Mouse (Mus musculus): Measurements from ENCODE around the gene V1ra8. TPM values are rescaled to one million over a fixed set of nuclear protein-coding genes. Genes with fewer than 3 reads are reported as not detected.
"Not testable (repeated sequence)": the region's sequence is repeated elsewhere in the genome, so short reads cannot be mapped to it uniquely, and the experiment has no call there.

The V1ra8 gene
- not detected for total RNA-seq (2021)
- long read RNA-seq, experiment 1: 0 reads
- long read RNA-seq, experiment 2: 0 reads

DNA sequence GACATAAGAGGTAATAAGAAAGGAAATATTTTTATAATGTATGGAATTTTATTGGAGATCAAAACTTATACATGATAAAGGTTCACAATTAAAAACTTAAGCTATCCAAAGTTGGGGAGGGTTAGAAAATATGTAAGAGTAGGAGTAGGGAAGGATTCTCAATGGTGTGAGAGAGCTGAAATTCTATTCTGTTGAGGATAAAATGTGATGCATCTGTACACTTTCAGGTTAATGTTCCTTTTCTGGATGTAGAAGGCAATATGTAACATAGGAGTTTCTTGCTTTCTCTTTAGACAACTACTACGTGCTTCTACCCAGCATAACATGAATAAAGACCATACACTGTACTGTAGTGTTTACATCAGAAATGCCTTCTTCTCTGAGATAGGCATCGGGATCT, at the start of gene V1ra8:
TSS of gene V1ra8 (plus strand) at position 301 of the 400 bp plus-strand sequence.
- intact Hi-C loops (cut with DNase I); DNase-seq (ENCODE audit: low spot score in 2 of 2): not testable (repeated sequence)

DNA sequence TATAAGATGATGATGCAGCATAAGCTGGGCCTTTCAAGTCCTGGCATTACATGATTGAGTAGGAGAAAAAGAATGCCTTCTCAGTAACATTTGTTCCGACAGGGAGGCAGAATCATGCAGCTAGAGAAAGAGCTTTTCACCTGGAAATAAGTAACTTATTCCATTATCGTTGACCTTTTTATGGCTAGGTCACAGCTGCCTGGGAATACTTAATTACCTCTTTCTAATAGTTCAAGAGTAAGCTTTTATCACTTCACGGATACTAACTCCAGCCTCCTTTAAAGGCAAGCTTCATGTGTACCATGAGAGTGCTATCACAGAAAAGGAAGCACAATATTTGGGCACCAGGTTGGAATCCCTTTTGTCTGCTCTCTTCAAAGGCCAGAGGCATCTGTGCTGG, 42.5 kb upstream of the V1ra8 start:
- DNase-seq (ENCODE audit: low spot score in 2 of 2): no peak
- intact Hi-C loops (cut with DNase I): no loop called here

DNA sequence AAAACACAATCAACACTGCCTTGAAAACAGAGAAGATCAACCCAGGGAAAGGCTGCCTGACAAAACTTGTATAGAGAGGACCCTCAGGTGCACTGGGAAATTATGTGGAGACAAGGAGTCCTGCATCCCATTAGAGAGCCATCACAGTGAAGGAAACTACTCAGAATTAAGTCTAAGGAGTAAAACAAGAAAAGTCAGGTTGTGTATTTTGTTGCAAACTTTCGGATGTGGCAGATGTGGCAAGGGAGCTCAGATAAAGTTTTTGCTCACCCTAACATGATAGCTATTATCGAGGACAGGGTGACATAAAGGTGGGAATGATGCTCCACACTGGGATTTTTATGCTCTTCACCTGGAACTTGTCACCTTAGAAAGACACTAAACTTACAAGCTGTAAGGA, 28.1 kb upstream of the V1ra8 start, which contains the start of gene Vmn1r52:
TSS of gene Vmn1r52 (plus strand) at position 301 of the 400 bp plus-strand sequence.
- intact Hi-C loops (cut with DNase I): no loop called here
- DNase-seq (ENCODE audit: low spot score in 2 of 2): no peak

- intact Hi-C loops (cut with DNase I): no loop called here
These were observed 21.7 kb downstream of the V1ra8 start, which contains the start of gene Vmn1r53 for GRCm38 (mm10) chr6:90224338-90224737. Gene Vmn1r53, minus strand, starts transcription at chr6:90224438.

GRCm38 (mm10) chr6:90232114-90232513, 29.5 kb downstream of the V1ra8 start:
- intact Hi-C loops (cut with DNase I); DNase-seq (ENCODE audit: low spot score in 2 of 2): not testable (repeated sequence)

More at GRCm38 (mm10) chr6:90224338-90224737, 21.7 kb downstream of the V1ra8 start, which contains the start of gene Vmn1r53:
- DNase-seq (ENCODE audit: low spot score in 2 of 2): no peak

DNA sequence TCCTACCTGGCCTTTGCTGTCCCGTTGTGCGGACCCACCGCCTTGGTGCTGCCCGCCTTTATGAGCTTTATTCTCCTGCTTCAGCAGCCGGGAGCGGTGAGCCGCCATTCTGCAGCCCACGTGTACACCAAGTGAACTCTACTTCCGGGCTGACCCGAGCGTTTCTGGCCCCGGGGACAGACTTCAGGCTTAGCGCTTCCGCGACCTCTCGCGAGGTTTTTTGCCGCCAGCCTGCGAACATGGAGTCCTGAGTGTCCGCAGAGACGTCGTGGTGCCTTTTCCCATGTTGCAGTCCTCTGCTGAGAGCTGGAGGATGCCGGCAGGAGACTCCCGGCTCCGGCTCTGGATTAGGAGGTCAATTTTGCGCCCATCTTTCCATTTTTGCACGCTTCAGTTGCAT, 30.1 kb downstream of the V1ra8 start:
- DNase-seq (ENCODE audit: low spot score in 2 of 2): no peak
- intact Hi-C loops (cut with DNase I): no loop called here

DNA sequence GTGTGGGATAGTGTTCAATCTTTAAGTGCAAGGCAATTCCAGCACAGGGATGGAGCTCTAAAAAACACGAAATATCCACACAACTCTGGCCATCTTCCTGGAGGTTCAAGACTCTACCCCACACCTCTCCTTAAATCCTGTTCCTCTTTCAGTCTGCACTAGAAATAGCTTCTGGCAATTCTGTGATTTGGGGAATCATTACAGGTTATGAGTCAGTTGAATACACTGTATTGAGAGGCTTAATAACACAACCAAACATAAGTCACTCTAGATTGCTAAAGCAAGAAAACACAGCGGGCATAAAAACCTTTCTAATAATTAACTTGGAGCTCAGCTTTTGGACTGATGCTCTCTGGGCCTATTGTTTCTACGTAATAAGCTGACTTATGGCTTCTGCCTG, 41.4 kb downstream of the V1ra8 start:
- intact Hi-C loops (cut with DNase I): no loop called here
- no peak for DNase-seq (ENCODE audit: low spot score in 2 of 2)

DNA sequence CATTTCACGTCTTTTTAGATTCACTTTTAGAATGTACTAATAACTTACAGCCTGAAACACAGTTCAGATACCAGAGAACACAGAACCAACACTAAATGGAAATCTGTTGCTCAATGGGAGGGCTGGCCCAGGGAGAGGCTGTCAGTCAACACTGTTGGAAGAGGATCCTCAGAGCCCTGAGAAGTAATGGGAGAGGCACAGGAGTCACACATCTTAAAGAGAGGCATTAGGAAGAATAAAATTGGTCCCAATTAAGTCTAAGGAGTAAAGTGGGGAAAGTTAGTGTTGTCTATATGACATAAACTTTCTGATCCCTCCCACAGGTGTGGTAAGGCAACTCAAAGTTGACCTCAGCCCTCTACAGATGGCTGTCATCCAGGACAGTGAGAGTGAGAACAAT, 43.4 kb downstream of the V1ra8 start, which contains the start of gene Vmn1r54:
TSS of gene Vmn1r54 (plus strand) at position 301 of the 400 bp plus-strand sequence.
- intact Hi-C loops (cut with DNase I): no loop called here
- no peak for DNase-seq (ENCODE audit: low spot score in 2 of 2)

Other genes starting within 250 kb of the V1ra8 start
- not detected for gene Vmn1r46, start 233.5 kb upstream of the V1ra8 start, total RNA-seq (2021)
- not detected for gene Vmn1r47, start 186.6 kb upstream of the V1ra8 start, total RNA-seq (2021)
- not detected for gene Vmn1r48, start 166.0 kb upstream of the V1ra8 start, total RNA-seq (2021)
- gene Vmn1r49, start 124.3 kb upstream of the V1ra8 start, total RNA-seq (2021): not detected
- not detected for gene Vmn1r50, start 101.4 kb upstream of the V1ra8 start, total RNA-seq (2021)
- gene Vmn1r51, start 80.2 kb upstream of the V1ra8 start, total RNA-seq (2021): not detected
- not detected for gene Vmn1r52, start 28.0 kb upstream of the V1ra8 start, total RNA-seq (2021)
- gene Vmn1r53, start 21.6 kb downstream of the V1ra8 start, total RNA-seq (2021): not detected
- gene Vmn1r54, start 43.5 kb downstream of the V1ra8 start, total RNA-seq (2021): not detected
- not detected for gene BC048671, start 98.4 kb downstream of the V1ra8 start, total RNA-seq (2021)
- gene Chst13, start 122.4 kb downstream of the V1ra8 start, total RNA-seq (2021): not detected
- not detected for gene Uroc1, start 130.5 kb downstream of the V1ra8 start, total RNA-seq (2021)
- 10 to 100 TPM; 23.3 to 24.1 TPM for gene Zxdc, start 166.7 kb downstream of the V1ra8 start, total RNA-seq (2021)
- 1 to 10 TPM; 3.2 to 4.0 TPM for gene Cfap100, start 226.0 kb downstream of the V1ra8 start, total RNA-seq (2021)